Mouse (Mus musculus): ENCODE results near the gene Gm7534. TPM values are rescaled to one million over a fixed set of nuclear protein-coding genes. Genes with fewer than 3 reads are reported as not detected.
A peak's percentile ranks its signal among the peaks of the same experiment; 100 is the strongest.

Gene Gm7534
- total RNA-seq (2022) = not detected

DNA sequence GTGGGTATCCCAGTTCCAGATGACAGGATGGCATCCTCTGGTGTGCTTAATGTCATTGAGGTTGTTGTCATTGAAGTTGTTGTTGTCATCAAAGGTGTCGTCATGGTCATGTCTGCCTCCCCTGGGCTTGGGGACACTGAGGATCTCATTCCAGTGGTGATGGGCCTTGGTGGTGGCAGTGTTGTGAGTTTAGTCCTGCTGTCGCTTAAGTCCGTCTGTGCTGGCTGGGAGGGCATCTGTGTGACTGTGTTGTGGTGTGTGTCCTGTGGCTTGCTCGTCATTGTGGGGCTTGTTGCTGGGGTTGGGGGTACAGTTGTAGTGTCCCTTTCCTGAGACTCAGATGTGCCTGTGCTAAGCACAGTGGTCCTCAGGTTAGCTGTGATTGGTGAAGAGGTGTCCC is at the start of gene Gm7534:
Gene Gm7534, minus strand, starts transcription at position 101 of the 400 bp plus-strand sequence.
- DNase-seq = no peak

DNA sequence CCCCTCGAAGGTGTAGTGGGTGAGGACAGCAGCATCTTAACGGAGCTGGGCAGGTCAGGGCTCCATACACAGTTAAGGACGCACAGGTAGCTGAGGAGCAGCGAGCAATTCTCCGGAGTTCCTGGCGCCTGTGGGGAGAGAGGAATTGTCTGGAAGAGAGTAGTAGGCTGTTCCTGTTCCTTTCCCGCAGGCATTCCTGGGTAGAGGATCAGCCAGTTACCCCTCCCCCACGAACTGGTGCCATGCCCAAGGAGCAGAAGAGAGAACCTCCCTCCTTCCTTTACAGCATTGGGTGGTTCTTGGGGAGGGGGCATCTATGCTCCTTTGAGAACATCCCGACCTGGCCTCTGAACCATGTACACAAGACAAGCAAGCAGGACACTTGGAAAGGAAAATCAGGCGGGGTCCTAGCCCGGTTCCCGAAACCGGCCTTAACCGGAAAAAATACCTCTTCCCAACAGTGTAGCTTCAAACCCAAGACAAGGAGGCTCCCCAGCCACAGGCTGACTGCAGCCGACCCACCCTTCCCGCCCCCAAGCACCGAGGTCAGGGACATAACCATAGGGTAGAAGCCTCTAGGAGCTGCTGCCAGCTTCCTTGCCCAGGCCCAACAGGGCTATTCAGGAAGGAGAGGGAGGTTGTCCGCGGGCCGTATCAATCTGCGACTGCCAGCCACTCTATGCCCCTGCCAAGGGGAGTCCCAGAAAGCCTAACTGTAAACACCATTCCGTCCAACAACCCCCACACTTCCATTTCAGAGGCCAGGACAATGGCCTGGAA is 49.5 kb upstream of the Gm7534 start:
- no peak for DNase-seq

DNA sequence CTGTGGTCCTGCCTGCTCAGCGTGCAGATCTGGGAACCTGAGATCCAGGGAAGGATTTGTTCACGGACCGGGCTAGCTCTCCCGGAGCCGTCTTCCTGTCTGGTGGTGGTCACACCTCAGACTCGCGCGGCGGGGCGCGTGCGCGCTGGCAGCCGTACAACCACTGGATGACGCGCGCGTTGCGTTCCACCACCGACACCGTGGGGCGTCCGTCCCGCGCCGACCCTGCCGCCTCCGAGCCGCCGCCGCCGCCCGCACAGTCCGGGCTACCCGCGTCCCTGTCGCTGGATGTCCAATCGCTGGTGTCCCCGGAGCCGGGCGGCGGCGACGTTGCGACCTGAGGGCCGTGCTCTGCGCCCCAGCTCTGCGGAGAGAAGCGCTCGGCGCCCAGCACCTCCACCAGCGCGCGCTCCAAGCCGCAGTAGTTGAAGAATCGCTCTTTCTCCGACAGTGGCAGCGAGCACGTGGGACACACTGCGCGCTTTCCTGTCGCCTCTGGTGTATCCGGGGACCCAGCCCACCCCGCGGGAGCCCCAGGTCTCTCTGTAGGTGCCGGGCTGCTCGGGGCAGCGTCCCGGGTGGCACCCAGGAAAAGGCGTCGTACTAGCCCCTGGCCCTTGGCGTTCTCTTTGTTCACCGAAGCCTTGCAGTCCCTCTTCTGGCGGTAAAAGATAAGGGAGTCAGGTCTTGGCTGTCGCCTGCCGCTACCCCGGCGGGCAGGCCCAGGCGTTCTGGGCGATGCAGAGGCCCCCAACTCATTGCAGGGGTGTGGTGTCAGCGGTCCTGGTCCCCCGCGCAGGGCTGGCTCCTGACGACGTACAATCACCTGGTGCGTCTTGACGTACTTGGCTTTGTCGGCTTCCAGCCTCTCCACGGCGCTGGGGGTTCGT is 48.7 kb upstream of the Gm7534 start:
- no peak for DNase-seq

DNA sequence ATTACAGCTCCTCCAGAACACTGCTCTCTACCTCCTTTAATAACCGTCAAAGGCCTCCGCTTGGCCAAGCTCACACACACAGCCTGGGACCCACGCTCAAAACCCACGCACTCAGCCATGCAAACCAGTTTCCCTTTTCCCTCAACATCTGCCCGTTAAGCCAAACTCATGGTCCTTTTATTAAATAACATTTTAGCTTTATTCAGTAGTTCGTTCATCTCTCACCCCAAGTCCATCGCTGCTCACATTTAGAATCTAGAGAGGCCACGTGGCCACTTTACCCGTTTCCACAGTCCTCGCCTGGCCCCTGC is 48.1 kb upstream of the Gm7534 start:
- no peak for DNase-seq

DNA sequence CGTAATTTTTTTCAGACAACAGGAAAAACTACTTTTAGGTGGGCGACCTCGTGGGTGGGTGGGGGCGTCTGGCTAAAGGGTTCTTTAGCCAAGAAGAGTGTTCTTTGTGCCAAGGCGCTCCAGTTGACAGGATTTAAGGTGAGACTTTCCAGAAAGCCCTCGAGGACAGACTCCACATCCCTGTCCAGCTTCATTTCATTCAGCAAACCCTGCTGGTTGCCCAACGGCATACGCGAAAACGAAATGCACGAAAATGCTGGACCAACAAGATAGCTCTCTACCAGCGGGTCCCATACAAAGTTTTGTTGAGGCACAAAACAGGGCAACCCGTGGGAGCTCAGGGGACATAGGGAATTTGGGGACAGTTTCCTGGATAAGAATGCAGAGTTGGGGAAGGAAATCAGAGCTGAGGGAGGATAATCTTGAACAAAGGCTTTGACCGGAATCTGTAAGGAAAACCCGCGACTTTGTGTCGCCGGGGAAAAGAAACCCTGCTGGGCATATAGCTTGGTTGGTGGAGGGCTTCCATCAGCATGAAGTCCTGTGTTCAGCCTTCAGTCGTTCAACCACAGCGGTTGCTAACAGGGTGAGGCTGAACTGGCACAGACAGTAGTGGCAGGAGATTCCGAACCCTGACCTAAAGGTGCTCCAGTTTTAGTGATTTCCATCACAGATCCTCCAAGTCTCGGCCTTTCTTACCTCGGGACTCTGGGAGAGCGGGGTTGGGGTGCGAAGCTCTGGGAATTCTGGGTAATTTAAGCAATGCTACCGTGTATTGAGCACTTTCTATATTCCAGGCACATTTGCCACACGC is 47.5 kb upstream of the Gm7534 start:
- DNase-seq = no peak

DNA sequence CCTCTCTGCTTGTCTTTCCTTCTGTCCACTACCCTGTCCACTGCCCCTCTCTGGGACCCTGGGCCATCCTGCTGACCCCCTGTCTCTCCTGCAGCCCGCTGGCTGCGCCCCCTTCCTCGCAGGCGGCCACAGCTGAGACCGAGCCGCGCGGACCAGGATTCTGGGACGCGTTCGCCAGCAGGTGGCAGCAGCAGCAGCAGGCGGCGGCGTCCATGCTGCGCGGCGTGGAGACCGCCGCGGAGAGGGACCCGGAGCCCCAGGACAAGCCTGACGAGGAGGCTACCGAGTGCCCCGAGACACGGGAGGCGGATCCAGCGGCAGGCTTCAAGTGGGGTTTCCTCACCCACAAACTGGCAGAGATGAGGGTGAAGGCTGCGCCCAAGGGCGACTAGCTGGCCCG is 46.8 kb upstream of the Gm7534 start:
- DNase-seq = no peak

DNA sequence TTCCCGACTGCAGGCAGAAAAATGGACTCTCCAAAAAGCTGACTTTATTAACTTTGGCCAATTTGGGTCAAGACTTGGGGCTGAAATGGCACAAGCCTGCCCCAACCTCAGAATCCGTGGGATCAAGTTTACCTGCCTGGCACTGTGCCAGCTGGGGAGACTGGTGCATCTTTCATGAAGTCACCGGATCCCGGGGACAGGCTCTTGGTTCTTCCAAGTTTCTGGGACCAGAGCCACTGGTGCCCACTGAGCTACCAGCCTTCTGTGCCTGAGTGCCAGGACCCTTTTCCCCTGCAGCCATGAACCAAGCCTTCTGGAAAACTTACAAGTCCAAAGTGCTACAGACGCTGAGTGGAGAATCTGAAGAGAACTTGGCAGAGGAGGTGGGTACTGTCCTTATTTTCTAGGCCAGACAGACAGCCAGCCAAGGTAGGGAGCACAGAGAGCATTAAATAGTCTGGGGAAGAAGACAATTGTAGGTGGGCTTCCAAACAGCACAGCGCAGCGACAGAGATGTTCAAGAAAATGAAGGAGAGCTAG is 44.0 kb upstream of the Gm7534 start, which contains the start of gene Gm30191:
Gene Gm30191, plus strand, starts transcription at position 217 of the 540 bp plus-strand sequence.
- no peak for DNase-seq

DNA sequence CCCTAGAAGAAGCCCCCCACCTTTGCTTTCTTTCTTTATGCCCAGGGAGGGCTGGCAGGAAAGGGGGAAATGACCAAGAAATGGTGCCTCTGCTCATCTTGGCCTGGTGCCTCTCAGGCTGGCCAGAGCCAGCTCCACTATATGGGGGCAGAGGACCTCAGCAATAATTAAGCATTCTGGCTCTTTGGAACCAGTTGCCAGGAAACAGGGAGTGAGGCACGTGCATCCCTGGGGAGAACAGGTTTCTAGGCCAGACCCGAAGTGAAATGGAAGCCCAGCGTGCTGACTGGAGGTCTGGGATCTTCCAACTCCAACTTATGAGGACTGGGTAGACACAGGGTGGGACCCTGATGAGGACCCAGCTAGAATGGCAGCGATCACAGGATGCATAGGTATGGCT is 43.5 kb upstream of the Gm7534 start:
- DNase-seq = no peak

DNA sequence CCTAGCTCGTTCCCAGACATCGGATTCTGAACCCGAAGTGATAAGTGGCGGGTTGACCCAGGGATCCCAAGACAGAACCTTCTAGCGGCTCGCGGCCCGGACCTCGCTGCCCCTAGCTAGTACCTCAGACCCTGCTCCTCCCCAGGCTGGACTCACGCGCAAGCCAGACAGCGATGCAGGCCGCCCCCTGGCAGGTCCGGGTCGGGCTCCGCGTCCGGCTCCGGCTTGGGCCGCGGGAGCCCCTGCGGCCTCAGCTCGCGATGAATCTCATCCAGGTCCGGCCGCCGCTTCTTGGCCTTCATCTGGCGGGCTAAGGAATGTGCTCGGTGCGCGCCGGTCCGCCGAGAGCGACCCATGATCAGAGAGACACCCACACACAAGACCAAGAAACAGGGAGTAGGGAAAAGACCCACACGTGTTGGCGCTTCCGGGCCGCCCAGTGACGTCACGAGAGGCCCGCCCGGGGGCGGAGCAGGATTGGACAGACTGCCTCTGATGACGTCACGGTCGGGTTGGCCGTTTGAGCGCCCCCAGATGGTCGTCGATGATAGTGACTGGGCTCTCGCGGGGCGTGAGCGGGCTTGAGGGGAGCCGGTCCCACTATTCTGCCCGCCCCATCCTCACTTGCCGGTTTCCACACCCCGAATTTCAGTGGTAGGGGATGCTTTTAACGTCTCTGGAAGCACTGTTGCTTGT is 42.5 kb upstream of the Gm7534 start, which contains the start of gene Zfp593:
Gene Zfp593, minus strand, starts transcription at position 445 of the 696 bp plus-strand sequence.
- DNase-seq = peak; percentile 91

DNA sequence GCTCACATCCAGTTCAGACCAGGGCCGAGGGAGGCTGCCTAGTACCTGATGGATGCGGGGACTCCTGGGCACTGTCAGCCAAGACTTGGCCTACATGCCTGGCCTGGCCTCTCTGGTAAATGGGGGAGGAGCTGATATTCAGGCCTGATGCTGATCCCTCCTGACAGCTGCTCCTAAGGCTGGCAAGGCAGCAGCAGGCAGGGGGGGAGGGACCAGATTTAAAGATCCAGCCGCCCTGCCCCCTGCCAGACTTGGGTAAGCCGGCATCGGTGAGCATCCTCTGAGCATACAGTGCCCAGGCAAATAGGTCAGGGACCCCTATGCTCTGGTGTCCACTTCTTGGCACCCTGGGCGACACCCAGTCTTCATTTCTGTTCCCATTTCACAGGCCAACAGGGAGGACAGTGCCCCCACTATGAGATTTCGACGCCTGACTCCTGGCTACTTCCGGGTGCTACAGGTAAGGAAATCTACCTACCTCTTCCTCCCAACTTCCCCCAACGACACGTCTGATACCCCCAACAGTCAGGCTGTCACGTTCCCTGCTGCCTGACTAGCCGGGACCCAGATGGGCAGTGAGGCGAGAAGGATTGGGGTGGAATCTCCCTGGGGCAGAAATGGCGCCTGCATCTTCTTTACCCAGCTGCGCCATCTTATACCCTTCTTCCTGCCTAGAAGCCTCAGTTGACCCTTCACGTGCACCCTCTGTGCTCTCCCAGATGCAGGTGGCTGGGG is 40.9 kb upstream of the Gm7534 start, which contains the start of gene E130218I03Rik:
Gene E130218I03Rik, plus strand, starts transcription at position 147 of the 735 bp plus-strand sequence.
- no peak for DNase-seq

DNA sequence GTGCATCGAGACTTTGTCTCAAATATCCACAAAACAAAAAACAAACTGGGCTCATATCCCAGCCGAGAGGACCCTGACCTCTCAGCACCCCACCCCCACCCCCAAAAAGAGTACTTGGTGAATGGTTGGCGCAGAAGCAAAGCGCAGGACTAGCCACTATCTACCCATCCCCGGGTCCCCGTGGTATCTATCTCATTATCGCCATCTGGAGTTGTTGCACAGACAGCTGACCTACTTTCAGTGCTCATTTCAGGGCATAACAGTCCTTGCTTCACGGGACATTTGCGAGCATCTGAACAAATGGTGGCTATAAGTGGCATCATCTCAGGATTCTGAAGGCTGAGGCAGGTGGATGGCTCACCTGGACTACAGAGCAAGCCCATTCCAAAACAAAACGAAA is 35.9 kb upstream of the Gm7534 start:
- no peak for DNase-seq

DNA sequence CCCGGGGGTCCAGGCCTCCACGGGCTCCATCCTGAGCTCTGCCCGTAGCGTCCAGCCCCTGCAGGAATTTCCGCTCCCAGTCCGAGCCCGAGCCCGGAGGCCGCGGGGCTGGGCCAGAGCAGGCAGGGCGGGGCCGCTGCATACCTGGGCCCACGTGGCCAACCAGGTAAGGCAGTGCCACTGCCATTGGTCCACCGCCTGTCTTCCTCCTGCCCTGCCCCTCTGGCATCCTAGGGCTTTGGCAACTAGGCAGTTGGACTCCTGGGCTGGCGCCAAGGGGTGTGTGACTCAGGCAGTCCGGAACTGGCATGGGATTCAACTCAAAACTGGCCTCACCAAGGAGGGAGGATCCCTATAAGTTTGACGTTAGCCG is 35.5 kb upstream of the Gm7534 start, which contains the start of gene Cnksr1:
Gene Cnksr1, minus strand, starts transcription at position 121 of the 373 bp plus-strand sequence.
- peak; percentile 75 for DNase-seq

DNA sequence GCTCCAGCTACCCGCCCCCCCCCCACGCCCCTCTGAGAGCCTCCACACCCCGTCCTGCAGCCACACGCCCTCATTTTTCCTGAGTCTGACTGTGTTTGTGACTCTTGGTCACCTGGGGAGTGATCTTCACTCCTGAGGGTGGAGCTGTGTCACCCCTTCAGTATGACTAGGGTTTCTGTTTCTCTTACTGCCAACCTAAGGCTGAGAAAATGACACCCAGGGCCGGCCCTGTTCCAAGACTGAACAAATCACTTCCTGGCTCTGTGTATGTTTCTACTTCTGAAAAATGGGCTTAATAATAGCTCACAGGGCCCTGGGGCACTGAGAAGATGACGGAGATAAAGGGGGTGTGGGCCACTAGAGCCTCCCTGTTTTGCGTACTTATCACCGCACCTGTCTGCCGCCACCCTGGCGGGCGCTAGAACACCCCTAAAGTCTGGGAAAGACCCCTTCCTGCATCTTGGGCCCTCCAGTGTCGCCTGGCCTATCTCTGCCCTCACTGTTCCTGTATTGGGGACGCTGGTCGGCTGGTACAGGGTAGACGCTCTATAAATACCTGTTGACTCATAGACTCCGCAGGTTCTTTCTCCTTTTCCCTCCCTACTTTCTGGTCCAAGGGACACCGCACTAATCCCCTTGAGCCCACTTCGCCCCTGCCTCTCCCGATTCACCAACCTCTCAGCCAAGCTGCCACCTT is 34.9 kb upstream of the Gm7534 start:
- no peak for DNase-seq

DNA sequence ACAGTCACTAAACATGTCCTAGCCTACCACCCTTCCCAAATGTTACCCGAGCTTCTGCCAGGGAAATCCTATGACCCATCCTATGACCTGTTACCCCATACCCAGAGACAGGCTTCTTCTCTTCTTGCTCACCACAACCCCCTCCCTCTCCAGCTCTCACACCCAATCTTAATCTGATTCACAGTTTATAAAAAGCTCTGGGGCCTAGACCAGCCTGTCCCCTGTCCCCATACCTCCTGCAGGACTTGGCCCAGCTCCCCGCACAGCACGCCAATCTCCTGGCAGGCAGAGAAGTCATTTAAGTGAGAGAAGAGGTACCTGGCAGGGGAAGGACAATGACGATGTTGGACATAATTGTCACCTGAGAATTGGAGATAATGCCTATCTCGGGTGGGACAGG is 32.1 kb upstream of the Gm7534 start:
- DNase-seq = no peak

DNA sequence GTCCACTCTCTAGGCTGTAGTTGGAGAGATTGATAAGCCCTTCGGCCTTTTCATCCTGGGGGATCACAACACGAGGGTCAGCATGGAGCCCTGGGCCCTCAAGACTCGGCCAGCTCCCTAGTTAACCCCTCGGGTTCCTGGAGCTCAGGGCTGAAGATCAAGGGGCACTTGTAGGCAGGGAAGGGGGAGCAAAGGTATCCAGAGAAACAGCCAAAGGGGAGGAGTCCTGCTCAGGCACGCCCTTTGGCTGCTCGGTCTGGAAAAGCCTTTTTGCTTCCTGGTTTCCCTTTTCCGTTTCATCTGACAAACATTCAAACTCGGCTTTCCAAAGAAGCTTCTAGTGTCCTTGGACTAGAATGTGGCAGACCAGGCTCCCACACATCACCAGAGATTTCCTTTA is 27.6 kb upstream of the Gm7534 start:
- DNase-seq = no peak

DNA sequence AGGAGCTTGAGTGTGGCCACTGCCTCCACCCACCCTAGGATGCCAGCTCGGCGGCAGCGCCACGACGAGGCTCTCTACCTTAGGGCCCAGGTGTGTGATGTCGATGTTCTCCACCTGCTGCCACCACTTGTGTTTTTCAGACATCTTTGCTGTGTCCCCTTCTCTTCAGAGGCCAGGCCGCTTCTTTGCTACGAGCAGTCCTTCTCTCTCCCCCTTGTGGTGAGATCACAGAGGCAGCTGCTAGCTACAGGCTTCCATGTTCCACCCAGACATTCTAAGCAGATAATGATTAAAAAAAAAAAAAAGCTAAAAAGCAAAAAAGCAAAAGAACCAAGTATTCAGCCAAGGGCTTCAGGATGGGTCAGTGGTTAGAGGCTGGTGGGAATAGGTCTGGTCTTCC is 24.4 kb upstream of the Gm7534 start, which contains the start of gene Catsper4:
Gene Catsper4, minus strand, starts transcription at position 190 of the 400 bp plus-strand sequence.
- no peak for DNase-seq

DNA sequence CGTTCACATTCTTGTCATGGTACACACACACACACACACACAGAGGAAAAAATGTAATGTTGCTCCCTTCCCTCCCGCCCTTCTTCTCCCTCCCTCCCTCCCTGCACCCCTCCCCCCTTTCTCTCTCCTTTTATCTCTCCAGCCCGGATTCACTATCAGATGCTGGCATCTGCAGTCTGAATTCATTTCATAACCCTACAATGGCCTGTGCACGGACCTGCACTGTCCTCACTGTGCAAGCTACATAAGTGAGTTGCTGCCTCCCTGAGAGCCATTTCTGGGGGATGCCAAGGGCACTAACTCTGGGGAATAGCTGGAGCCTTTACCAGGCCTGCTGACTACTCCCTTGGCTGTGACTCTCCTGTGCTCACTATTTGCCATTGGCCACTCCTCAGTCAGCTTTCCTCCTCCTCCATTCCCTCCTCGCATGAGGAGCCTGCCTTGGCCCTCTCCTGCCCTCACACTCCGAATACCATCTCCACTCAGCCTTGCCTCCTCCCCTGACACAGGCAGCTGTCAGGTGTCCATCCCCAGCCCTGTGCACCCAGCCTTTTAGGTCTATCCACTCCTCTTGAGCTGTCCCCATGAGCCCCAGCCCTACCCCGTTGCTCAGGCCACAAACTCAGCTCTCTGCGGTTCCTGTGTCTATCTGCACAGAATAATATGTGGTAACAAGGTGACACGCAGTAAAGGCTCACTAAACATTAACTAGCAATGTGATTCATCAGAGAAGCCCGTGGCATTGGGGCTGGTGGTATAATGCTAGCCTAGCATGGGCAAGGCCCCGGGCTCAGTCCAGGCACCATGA is 20.2 kb upstream of the Gm7534 start:
- no peak for DNase-seq

DNA sequence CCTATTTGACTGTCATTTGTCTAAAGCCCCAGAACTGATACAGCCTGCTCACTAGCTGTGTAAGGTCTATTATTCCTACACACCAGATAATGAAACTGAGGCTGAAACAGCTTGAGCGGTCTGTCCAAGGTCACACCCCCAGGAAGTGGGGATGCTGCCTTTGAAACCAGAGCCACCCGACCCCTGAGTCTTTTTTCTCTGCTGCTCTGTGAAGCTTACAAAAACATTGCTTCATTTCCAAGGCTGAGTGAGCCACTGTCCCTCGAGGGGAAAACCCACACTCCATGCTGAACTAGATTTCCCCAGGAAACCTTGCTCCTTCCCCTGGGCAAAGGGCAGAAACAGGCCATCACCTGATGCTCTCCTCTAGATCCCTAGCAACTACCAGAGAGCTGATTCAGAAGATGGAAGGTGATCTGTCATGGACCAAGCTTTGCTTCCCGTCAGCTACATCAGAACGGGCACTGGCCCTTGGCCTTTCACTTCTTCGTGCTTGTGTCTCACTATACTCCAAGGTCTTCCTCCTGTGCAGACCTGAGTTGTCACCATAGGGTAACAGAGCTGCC is 3.8 kb upstream of the Gm7534 start:
- no peak for DNase-seq

DNA sequence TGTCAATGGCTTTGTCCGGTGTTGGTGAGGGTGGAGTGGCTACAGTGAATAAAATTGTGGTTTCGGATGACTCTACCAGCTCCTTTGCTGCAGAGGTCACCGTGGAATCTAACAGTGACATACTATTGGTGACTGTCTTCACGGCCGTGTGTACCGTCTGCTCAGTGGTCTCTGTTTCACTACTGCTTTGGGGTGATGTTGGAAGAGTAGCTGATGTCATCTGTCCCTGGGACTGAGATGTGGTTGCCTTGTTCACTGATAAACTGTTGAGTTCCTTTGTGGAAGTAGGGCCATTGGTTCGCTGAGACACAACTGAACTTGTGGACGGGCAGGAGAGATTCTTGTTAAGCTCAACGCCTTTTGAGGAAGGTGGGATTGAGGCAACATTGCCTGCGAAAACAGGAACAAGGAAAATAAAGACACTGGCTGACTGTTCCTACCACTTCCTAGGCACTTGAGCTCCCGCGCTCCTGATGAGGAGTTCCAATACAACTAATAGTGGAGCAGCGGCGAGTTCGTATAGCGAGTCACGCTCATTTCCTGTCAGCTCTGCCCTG is 614 bp upstream of the Gm7534 start:
- DNase-seq = no peak
